Mouse (Mus musculus) thymus, adult 2 months (tissue): ENCODE results near the gene Retreg2. TPM values are rescaled to one million over a fixed set of nuclear protein-coding genes. Genes with fewer than 3 reads are reported as not detected.

ENCODE experiments used
- DNase-seq: peaks from one replicate; pipeline ENCODE4 v3.0.0; 2021
- H3K27ac ChIP-seq: fragments of 200-500 bp; 2 replicates; pipeline ENCODE4 v1.5.1; 2012; ENCODE audit warnings: low read length, control low read depth; ENCODE audit not compliant: control insufficient read depth, insufficient read depth
- H3K27me3 ChIP-seq: fragments of 200-500 bp; 2 replicates; pipeline ENCODE4 v1.6.1; 2012; ENCODE audit warnings: mild to moderate bottlenecking, low read length, moderate library complexity, mixed read lengths; ENCODE audit not compliant: control insufficient read depth, insufficient read depth
- H3K36me3 ChIP-seq: fragments of 200-500 bp; 2 replicates; pipeline ENCODE4 v1.6.1; 2012; ENCODE audit warnings: mild to moderate bottlenecking, low read length, moderate library complexity; ENCODE audit not compliant: control insufficient read depth, insufficient read depth
- H3K4me1 ChIP-seq: fragments of 200-500 bp; replicated peaks from 2 replicates; pipeline ENCODE4 v1.6.1; 2012; ENCODE audit warnings: low read length; ENCODE audit not compliant: control insufficient read depth, insufficient read depth
- H3K4me3 ChIP-seq: fragments of 200-500 bp; 2 replicates; pipeline ENCODE4 v1.5.1; 2012; ENCODE audit warnings: mild to moderate bottlenecking, low read length, control low read depth, moderate library complexity; ENCODE audit not compliant: control insufficient read depth, insufficient read depth
- CTCF ChIP-seq: fragments of 200-500 bp; IDR thresholded peaks from 2 replicates; pipeline ENCODE4 v1.5.1; 2012; ENCODE audit warnings: mild to moderate bottlenecking, control low read depth, low read length, moderate library complexity, borderline replicate concordance; ENCODE audit not compliant: control insufficient read depth, poor library complexity, insufficient read depth; ENCODE audit errors: extremely low read depth
- POLR2A ChIP-seq: fragments of 200-500 bp; IDR thresholded peaks from 2 replicates; pipeline ENCODE4 v1.6.1; 2012; ENCODE audit warnings: mild to moderate bottlenecking, low read length, control low read depth, moderate library complexity; ENCODE audit not compliant: control insufficient read depth, poor library complexity, insufficient read depth; ENCODE audit errors: extremely low read depth
- WGBS: fragments of 180-500 bp; shearing (Covaris S2); methylation state at CpG from one replicate; pipeline ENCODE4 v1.1.7; 2018; 5-methylcytosine and 5-hydroxymethylcytosine counted together
- polyA plus RNA-seq: library from polyadenylated mRNA; depleted of rRNA; stranded (reverse); fragments of >200 nt; gene quantifications from 2 replicates; pipeline ENCODE4 v1.2.3, GENCODE M21; 2012; rRNA removed

The Retreg2 gene
- polyA plus RNA-seq, result 167 and 179 TPM in 2 replicates

- Histone ChIP-seq H3K27ac (peak within 1 kb of the TSS; percentile 90), H3K36me3 (peaks cover 26% of the 10 kb centered on the region), H3K4me3 (peak within 1 kb of the TSS; percentile 84), H3K27me3 (no peaks in the 10 kb centered on the region), H3K4me1 (peaks cover 7% of the 10 kb centered on the region)
- TF ChIP-seq CTCF (peak; percentile 88), POLR2A (peak; percentile 96)
- peak; percentile 95 for DNase-seq
- WGBS, result under 1% methylated on average over 91 of the region's 91 CpGs
Measured at GRCm38 (mm10) chr1:75142301-75143261, at the start of gene Retreg2, which contains the start of gene Cnppd1. Gene Retreg2 (plus strand): TSS chr1:75142778. Gene Cnppd1 (minus strand): TSS chr1:75142711.

GRCm38 (mm10) chr1:75122211-75122610, 20.4 kb upstream of the Retreg2 start:
- no peak overlapping the region for H3K27ac ChIP-seq
- peaks cover 9% of the 10 kb centered on the region for H3K4me1 ChIP-seq
- WGBS, result 86% methylated on average over 3 of the region's 3 CpGs
- no peak overlapping the region for H3K4me3 ChIP-seq
- DNase-seq, result peak; percentile 52
- TF ChIP-seq POLR2A (no peak), CTCF (no peak)
- H3K36me3 ChIP-seq, result no peaks in the 10 kb centered on the region
- no peaks in the 10 kb centered on the region for H3K27me3 ChIP-seq

- H3K36me3 ChIP-seq, result no peaks in the 10 kb centered on the region
- DNase-seq, result peak; percentile 96
- 1% methylated on average over 56 of the region's 56 CpGs for WGBS
- peak within 1 kb of the TSS; percentile 92 for H3K27ac ChIP-seq
- H3K4me3 ChIP-seq, result peak within 1 kb of the TSS; percentile 92
- H3K27me3 ChIP-seq, result no peaks in the 10 kb centered on the region
- TF ChIP-seq POLR2A (peak; percentile 74), CTCF (peak; percentile 88; the same call in 1 of the 2 replicates)
- H3K4me1 ChIP-seq, result peaks cover 9% of the 10 kb centered on the region
Measured at GRCm38 (mm10) chr1:75124346-75125321, 17.9 kb upstream of the Retreg2 start, which contains the start of gene Nhej1. Gene Nhej1 (minus strand): TSS chr1:75125200.

GRCm38 (mm10) chr1:75125418-75125817, 17.2 kb upstream of the Retreg2 start:
- WGBS, result 45% methylated on average over 5 of the region's 5 CpGs
- Histone ChIP-seq H3K36me3 (no peaks in the 10 kb centered on the region), H3K4me1 (peaks cover 9% of the 10 kb centered on the region), H3K27ac (0 out of 2 replicates have a peak overlapping the region, but pooled peaks have one; percentile 24), H3K27me3 (no peaks in the 10 kb centered on the region), H3K4me3 (no peak overlapping the region)
- TF ChIP-seq POLR2A, result no peak
- no peak for TF ChIP-seq CTCF
- no peak for DNase-seq

- DNase-seq, result no peak
- peaks cover 9% of the 10 kb centered on the region for H3K4me1 ChIP-seq
- TF ChIP-seq CTCF (no peak), POLR2A (no peak)
- H3K4me3 ChIP-seq, result no peak overlapping the region
- H3K36me3 ChIP-seq, result no peaks in the 10 kb centered on the region
- WGBS, result 88% methylated on average over 3 of the region's 3 CpGs
- no peak overlapping the region for H3K27ac ChIP-seq
- no peaks in the 10 kb centered on the region for H3K27me3 ChIP-seq
Measured at GRCm38 (mm10) chr1:75128641-75129040, 13.9 kb upstream of the Retreg2 start.
